Mouse (Mus musculus) megakaryocyte, embryonic 14.5 days (primary cell): ENCODE data around the gene Gm4553. TPM values are rescaled to one million over a fixed set of nuclear protein-coding genes. Genes with fewer than 3 reads are reported as not detected.
"Not testable (repeated sequence)": the region's sequence is repeated elsewhere in the genome, so short reads cannot be mapped to it uniquely, and the experiment has no call there.

Experiments
- H3K27me3 ChIP-seq: replicated peaks from 2 replicates; pipeline ENCODE3; 2012; ENCODE audit warnings: inconsistent platforms
- H3K36me3 ChIP-seq: replicated peaks from 2 replicates; pipeline ENCODE3; 2012; ENCODE audit warnings: low read length, inconsistent platforms, mixed read lengths
- H3K4me1 ChIP-seq: 2 replicates; pipeline ENCODE4 v1.6.1; 2012; ENCODE audit warnings: inconsistent platforms
- H3K4me3 ChIP-seq: replicated peaks from 2 replicates; pipeline ENCODE3; 2012; ENCODE audit warnings: moderate library complexity, mild to moderate bottlenecking, inconsistent platforms
- H3K9me3 ChIP-seq: 2 replicates; pipeline ENCODE4 v1.6.1; 2012; ENCODE audit warnings: inconsistent platforms
- FLI1 ChIP-seq: IDR thresholded peaks from 2 replicates; pipeline ENCODE4 v1.6.1; 2012; ENCODE audit warnings: low read length, inconsistent platforms, mixed read lengths
- GATA1 ChIP-seq: IDR thresholded peaks from 3 replicates; pipeline ENCODE4 v1.6.1; 2012; ENCODE audit warnings: mixed read lengths, low read length, inconsistent platforms, borderline replicate concordance
- polyA plus RNA-seq: library from polyadenylated mRNA; stranded (reverse); fragments of >175 nt; gene quantifications from 2 replicates; pipeline ENCODE4 v1.2.3, GENCODE M21; 2012; ENCODE audit warnings: low replicate concordance; ENCODE audit not compliant: insufficient read depth

The Gm4553 gene
- polyA plus RNA-seq, 1 experiment, result not detected

DNA sequence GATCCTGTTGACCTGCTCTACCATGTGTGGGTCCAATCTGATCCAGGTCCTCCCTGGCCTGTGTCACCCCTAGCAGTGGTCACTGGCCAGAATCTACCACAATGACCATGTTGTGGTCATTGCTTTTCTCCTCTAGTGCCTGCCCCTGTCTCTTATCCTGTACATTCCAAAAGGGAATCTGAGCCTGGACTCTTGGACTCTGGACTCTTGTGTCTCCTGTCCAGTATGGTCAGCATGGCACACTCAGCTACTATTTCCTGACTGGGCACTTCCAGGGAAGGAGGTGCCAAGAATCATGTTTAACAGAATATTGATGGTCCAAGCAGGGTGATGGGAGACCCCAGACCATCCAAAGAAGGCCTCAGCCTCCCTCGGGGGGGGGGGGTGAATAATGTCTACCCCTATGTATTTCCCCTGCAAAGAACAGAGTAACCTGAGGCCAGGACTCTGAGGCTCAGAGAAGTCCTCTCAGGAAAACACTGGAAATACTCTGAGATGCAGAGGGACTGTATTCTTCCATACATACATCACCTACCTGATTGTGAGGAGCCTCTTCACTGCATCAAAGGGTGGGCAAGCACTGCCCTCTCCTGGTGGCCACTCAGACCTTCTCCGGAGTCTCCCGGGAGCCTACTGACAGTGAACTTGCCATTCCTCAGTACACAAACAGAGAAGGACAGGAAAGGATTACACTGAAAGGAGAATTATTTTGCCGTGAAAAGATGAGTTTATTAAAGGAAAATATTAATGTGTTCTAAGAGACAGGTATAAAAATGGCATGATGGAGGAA lies 31.1 kb downstream of the Gm4553 start:
- TF ChIP-seq GATA1, result no peak
- TF ChIP-seq FLI1, result no peak
- Histone ChIP-seq H3K27me3 (peaks cover 44% of the 10 kb centered on the region), H3K9me3 (no peaks in the 10 kb centered on the region), H3K36me3 (no peaks in the 10 kb centered on the region), H3K4me3 (no peak overlapping the region), H3K4me1 (no peaks in the 10 kb centered on the region)

DNA sequence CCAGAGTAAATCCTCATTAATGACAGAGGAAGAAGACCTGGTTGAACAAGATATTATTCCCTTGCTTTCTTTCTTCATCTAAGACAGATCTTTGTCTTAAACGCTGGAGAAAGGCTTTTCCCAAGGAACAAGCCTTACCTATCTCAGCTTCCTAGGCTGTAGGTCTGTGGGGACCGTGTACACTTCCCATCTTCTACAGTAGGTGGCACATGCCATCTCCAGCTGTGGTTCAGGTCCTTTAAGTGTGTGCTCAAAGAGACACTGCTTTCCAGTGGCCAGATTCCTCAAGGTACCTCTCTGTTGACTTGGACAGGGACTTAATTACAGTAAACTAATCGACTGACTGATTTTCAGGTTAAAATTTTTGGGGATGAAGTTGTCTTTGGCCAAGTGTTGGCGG lies 36.7 kb downstream of the Gm4553 start:
- H3K27me3 ChIP-seq, result peaks cover 67% of the 10 kb centered on the region
- no peaks in the 10 kb centered on the region for H3K9me3 ChIP-seq
- no peaks in the 10 kb centered on the region for H3K4me1 ChIP-seq
- H3K4me3 ChIP-seq, result no peak overlapping the region
- TF ChIP-seq FLI1 (no peak), GATA1 (no peak)
- H3K36me3 ChIP-seq, result no peaks in the 10 kb centered on the region

DNA sequence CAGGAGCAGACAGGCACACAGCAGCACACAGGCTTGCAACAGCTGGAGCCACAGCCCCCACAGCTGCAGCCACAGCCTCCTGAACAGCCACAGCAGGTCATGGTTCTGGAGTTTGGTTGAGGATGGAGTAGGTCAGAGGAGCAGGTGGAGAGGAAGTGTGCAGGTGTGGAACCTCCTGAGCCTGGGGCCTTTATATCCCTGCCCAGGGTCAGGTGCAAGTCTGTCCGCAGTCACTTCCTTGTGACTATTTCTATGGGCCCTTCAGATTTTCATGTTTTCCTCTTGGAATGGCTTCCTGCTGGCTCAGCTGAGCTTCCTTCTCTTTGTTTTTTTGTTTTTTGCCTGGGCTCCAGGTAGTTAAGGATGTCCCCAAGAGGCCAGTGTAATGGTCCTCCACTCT lies 44.9 kb downstream of the Gm4553 start, which contains the start of gene Gm45618:
TSS of gene Gm45618 (minus strand) at position 101 of the 400 bp plus-strand sequence.
- H3K27me3 ChIP-seq, result peaks cover 69% of the 10 kb centered on the region
- not testable (repeated sequence) for H3K4me1 ChIP-seq, H3K4me3 ChIP-seq, H3K36me3 ChIP-seq, H3K9me3 ChIP-seq

DNA sequence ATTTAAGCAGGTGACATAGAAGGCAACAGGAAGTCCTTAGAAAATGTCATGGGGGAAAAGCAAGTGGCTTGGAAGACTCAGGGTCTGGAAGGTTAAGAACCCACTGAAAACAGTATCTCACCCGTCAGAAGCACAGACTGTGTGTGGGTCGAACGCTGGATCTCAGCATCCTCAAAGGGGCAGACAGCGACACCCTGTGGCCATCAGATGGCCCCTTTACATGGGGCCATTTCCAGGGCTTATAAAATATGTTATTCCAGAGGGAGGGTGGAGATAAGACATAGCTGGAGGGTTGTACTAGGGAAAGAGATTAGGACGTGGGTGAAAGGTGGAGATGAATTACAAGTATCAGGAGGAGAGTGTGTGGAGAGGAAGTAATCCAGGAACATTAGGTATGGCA lies 45.9 kb downstream of the Gm4553 start:
- no peaks in the 10 kb centered on the region for H3K9me3 ChIP-seq
- no peak overlapping the region for H3K4me3 ChIP-seq
- peaks cover 66% of the 10 kb centered on the region for H3K27me3 ChIP-seq
- H3K36me3 ChIP-seq, result no peaks in the 10 kb centered on the region
- TF ChIP-seq GATA1 (no peak), FLI1 (no peak)
- H3K4me1 ChIP-seq, result no peaks in the 10 kb centered on the region

Other genes with a start within 250 kb of the Gm4553 start
- gene Tollip, start 247.2 kb downstream of the Gm4553 start, polyA plus RNA-seq, result 31.0 and 40.1 TPM in 2 replicates
- gene Brsk2, start 216.0 kb downstream of the Gm4553 start, polyA plus RNA-seq, result not detected in 2 replicates
- 69.4 and 73.5 TPM in 2 replicates for gene Mob2, start 104.7 kb downstream of the Gm4553 start, polyA plus RNA-seq
- 0.07 and 3.6 TPM in 2 replicates for gene Dusp8, start 69.9 kb downstream of the Gm4553 start, polyA plus RNA-seq
- gene Gm45618, start 45.0 kb downstream of the Gm4553 start, polyA plus RNA-seq, result not detected in 2 replicates
- gene Gm39115, start 29.7 kb downstream of the Gm4553 start, polyA plus RNA-seq, result not detected in 2 replicates
- gene Gm45337, start 21.1 kb downstream of the Gm4553 start, polyA plus RNA-seq, result not detected in 2 replicates
- gene Gm29735, start 8.6 kb downstream of the Gm4553 start, polyA plus RNA-seq, result not detected in 2 replicates
- not detected in 2 replicates for gene Krtap5-2, start 10.3 kb upstream of the Gm4553 start, polyA plus RNA-seq
- gene Gm10153, start 24.6 kb upstream of the Gm4553 start, polyA plus RNA-seq, result not detected in 2 replicates
- gene Krtap5-3, start 35.6 kb upstream of the Gm4553 start, polyA plus RNA-seq, result not detected in 2 replicates
- not detected in 2 replicates for gene Gm7579, start 46.1 kb upstream of the Gm4553 start, polyA plus RNA-seq
- not detected in 2 replicates for gene Krtap5-5, start 64.2 kb upstream of the Gm4553 start, polyA plus RNA-seq
- gene Gm40460, start 75.3 kb upstream of the Gm4553 start, polyA plus RNA-seq, result not detected in 2 replicates
- gene Gm2431, start 92.6 kb upstream of the Gm4553 start, polyA plus RNA-seq, result not detected in 2 replicates
- gene Gm4559, start 108.6 kb upstream of the Gm4553 start, polyA plus RNA-seq, result not detected in 2 replicates
- gene Krtap5-1, start 131.4 kb upstream of the Gm4553 start, polyA plus RNA-seq, result not detected in 2 replicates
- gene Krtap5-4, start 137.8 kb upstream of the Gm4553 start, polyA plus RNA-seq, result not detected in 2 replicates
- 3.4 and 19.5 TPM in 2 replicates for gene Ifitm10, start 208.0 kb upstream of the Gm4553 start, polyA plus RNA-seq
- gene Gm49369, start 216.9 kb upstream of the Gm4553 start, polyA plus RNA-seq, result 14.0 and 303 TPM in 2 replicates
- gene Ctsd, start 222.3 kb upstream of the Gm4553 start, polyA plus RNA-seq, result 432 and 816 TPM in 2 replicates